Mouse (Mus musculus): ENCODE measurements around the gene Ucma. TPM values are rescaled to one million over a fixed set of nuclear protein-coding genes. Genes with fewer than 3 reads are reported as not detected.

The Ucma gene
- polyA plus RNA-seq, 1 experiment from 2014 or later, result not detected

DNA sequence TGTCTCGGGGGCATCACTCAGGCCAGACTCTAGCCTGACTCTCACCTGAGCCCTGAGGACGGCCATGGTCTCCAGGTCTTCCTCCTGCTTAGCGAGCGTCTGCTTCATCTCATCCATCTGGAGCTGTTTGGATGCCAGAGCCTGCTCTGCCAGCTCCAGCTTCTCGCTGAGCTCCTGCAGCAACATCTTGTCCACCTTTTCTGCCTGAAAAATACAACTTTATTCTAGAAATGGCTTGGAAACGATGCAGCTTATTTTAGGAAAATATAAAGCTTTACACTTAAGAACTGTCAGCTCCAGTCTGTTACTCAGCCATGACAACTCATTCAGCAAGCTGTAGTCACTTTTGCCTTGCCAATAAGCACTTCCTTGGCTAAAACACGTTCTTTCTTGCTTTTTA, 55.3 kb downstream of the Ucma start:
- no peaks in the 10 kb centered on the region for H3K27me3 ChIP-seq
- H3K9me3 ChIP-seq, result no peaks in the 10 kb centered on the region
- no peak overlapping the region for H3K4me2 ChIP-seq
- H3K36me3 ChIP-seq, result no peaks in the 10 kb centered on the region
- no peak for ATAC-seq (ENCODE audit: low read depth)
- H3K4me3 ChIP-seq, result no peak overlapping the region
- H3K4me1 ChIP-seq (replicated peaks), result no peaks in the 10 kb centered on the region
- WGBS, result 89% methylated on average over 7 of the region's 7 CpGs
- no peak overlapping the region for H3K9ac ChIP-seq
- no peak overlapping the region for H3K27ac ChIP-seq (replicated peaks)

DNA sequence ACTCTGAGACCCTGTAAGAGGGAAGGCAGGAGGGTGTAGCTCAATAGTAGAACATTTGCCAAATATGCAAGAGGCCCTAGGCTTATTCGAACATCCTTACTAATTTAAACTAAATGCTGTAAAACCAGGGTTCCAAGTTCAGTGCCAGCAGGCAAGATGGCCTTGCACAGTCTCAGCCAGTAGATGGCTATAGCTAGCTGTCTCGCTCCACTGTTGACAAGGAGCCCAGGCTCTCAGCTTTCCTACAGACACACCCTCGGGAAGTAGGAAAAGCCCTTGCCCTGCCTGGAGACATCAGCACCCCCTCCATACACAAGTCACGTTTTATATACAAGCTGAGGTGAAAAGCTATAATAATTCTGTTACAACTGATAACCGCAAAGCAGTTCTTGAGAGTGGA, 56.7 kb downstream of the Ucma start:
- H3K4me3 ChIP-seq, result no peak overlapping the region
- no peaks in the 10 kb centered on the region for H3K9me3 ChIP-seq
- no peak overlapping the region for H3K9ac ChIP-seq
- H3K27ac ChIP-seq (replicated peaks), result no peak overlapping the region
- no peaks in the 10 kb centered on the region for H3K27me3 ChIP-seq
- H3K36me3 ChIP-seq, result no peaks in the 10 kb centered on the region
- 82% methylated on average over 5 of the region's 5 CpGs for WGBS
- no peak overlapping the region for H3K4me2 ChIP-seq
- H3K4me1 ChIP-seq (replicated peaks), result peaks cover 2% of the 10 kb centered on the region; the same call in 1 of the 2 replicates
- ATAC-seq (ENCODE audit: low read depth), result no peak

DNA sequence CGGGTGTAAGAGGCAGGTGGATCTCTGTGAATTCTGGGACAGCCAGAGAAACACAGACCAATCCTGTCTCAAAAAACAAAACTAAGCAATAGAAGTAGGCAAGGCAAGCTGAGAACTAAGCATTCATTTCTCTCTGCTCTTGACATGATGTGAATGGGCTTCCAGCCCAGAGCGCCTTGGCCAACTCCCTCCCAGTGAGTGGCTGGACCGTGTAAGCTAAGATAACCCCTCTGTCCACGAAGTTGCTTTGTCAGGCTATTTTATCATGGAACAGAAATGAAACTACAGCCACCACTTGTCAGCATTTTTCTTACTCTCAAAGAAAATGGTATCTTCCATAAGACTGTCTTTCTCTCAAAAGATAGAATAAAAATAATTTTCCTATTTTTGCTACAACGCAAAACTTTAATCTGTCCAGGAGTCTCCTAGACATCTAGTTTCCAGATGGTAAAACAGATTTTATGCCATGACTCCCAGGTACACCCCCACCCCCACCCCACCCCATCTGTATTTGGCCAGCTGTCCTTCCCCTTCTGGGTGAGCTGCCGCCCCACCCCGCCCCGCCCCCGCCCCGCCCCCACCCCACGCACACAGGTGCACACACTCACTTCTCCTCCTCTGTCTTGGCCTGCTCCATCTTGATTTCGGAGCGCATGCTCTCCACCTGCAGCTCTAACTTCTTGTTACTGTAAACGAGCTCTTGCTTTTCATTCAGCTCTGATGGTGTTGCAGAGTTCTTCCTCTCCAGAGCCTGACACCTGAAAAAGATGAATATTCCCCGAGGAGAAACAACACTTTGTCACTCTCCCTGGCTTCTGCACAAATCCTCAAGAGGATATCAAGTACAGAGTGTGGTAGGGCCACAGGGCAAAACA, 57.9 kb downstream of the Ucma start:
- no peak overlapping the region for H3K9ac ChIP-seq
- no peak overlapping the region for H3K4me3 ChIP-seq
- no peak for ATAC-seq (ENCODE audit: low read depth)
- H3K27ac ChIP-seq (replicated peaks), result no peak overlapping the region
- H3K27me3 ChIP-seq, result no peaks in the 10 kb centered on the region
- no peak overlapping the region for H3K4me2 ChIP-seq
- no peaks in the 10 kb centered on the region for H3K36me3 ChIP-seq
- no peaks in the 10 kb centered on the region for H3K9me3 ChIP-seq
- 75% methylated on average over 10 of the region's 15 CpGs for WGBS
- peaks cover 9% of the 10 kb centered on the region; the same call in 1 of the 2 replicates for H3K4me1 ChIP-seq (replicated peaks)

DNA sequence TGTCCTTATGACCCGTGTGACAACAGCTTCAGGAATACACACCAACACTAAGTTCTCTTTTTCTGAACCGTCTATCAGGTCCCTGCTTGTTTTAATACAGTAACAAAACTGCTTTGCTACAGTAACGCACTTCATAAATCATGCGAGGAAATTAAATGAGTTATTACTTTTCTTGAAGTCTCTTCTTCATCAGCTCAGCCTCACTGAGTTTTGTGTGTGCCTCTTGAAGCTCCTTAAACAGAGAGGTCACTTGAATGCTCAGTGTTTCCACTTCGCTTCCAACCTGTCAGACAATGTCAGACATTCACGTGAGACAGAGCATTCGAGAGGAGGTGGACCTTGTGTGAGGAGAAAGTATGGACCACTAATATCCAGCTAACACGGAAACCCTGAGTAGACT, 58.9 kb downstream of the Ucma start:
- H3K27me3 ChIP-seq, result no peaks in the 10 kb centered on the region
- 80% methylated on average over 8 of the region's 8 CpGs for WGBS
- ATAC-seq (ENCODE audit: low read depth), result no peak
- H3K27ac ChIP-seq (replicated peaks), result no peak overlapping the region
- no peak overlapping the region for H3K4me2 ChIP-seq
- H3K4me1 ChIP-seq (replicated peaks), result peaks cover 9% of the 10 kb centered on the region; the same call in 1 of the 2 replicates
- H3K36me3 ChIP-seq, result no peaks in the 10 kb centered on the region
- H3K9me3 ChIP-seq, result no peaks in the 10 kb centered on the region
- H3K9ac ChIP-seq, result no peak overlapping the region
- no peak overlapping the region for H3K4me3 ChIP-seq

DNA sequence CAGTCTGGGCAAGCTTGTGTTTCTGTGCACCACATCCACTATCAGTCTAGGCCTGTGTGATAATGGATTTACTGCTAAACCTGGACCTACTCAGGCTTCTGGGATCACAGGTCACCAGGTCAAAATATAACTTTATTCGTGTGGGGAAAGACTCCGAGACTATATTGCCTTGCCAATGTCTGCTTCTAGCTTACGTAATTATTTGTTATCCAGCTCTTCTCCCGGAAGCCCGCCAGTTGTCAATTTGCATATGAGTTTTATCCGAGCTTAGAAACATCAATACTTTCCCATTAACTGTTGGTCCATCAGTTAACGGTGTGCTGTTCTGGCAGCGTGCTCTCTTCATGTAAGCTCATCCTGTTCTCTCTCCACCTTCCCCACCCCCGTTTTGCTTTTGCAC, 59.3 kb downstream of the Ucma start:
- ATAC-seq (ENCODE audit: low read depth), result no peak
- no peak overlapping the region for H3K4me3 ChIP-seq
- H3K4me2 ChIP-seq, result no peak overlapping the region
- no peaks in the 10 kb centered on the region for H3K36me3 ChIP-seq
- no peak overlapping the region for H3K27ac ChIP-seq (replicated peaks)
- no peak overlapping the region for H3K9ac ChIP-seq
- H3K27me3 ChIP-seq, result no peaks in the 10 kb centered on the region
- 89% methylated on average over 9 of the region's 9 CpGs for WGBS
- peaks cover 9% of the 10 kb centered on the region; the same call in 1 of the 2 replicates for H3K4me1 ChIP-seq (replicated peaks)
- no peaks in the 10 kb centered on the region for H3K9me3 ChIP-seq

Other genes starting within 250 kb of the Ucma start
- gene Sephs1, start 94.6 kb upstream of the Ucma start, polyA plus RNA-seq (2015; fragmentation: Nextera tagmentation; extraction: Ambion mirVana), result 62.5 and 64.3 TPM in 2 replicates
- 61.3 and 62.8 TPM in 2 replicates for gene Phyh, start 57.1 kb upstream of the Ucma start, polyA plus RNA-seq (2015; fragmentation: Nextera tagmentation; extraction: Ambion mirVana)
- 3.9 and 4.8 TPM in 2 replicates for gene Mcm10, start 36.7 kb downstream of the Ucma start, polyA plus RNA-seq (2015; fragmentation: Nextera tagmentation; extraction: Ambion mirVana)
- gene Optn, start 87.9 kb downstream of the Ucma start, polyA plus RNA-seq (2015; fragmentation: Nextera tagmentation; extraction: Ambion mirVana), result 7.7 and 11.4 TPM in 2 replicates
- gene Ccdc3, start 161.7 kb downstream of the Ucma start, polyA plus RNA-seq (2015; fragmentation: Nextera tagmentation; extraction: Ambion mirVana), result 7.9 and 11.7 TPM in 2 replicates